Mouse (Mus musculus): ENCODE results near the gene 4933427D14Rik. TPM values are rescaled to one million over a fixed set of nuclear protein-coding genes. Genes with fewer than 3 reads are reported as not detected.

4933427D14Rik gene
- total and polyA plus RNA-seq, 2 experiments from 2014 or later, result 4.4 to 5.5 TPM

DNA sequence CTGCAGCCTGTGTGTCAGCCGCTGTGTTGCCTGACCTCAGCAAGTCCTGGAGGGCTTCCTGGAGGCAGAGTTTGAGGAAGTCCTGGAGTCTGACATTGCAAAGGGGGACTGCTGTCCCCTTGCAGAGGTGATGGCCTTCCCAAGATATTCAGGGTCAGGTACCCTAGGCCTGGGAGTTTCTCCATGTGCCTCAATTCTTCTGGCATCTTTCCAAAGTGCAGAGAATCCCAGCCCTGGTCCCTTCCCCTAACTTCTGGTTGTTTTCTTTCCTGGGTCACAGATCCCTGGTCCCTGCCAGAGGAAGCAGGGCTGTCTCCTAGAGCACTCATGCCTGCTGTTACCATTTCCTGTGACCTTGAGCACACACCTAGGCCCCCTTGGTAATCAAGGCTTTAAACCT, 75.6 kb downstream of the 4933427D14Rik start:
- Histone ChIP-seq H3K27me3 (ENCODE audit: control insufficient read depth, insufficient read depth, low read length) (peaks cover 25% of the 10 kb centered on the region), H3K9me3 (replicated peaks; ENCODE audit: control insufficient read depth, low read length) (no peaks in the 10 kb centered on the region), H3K27ac (ENCODE audit: low read depth) (peak overlapping the region; percentile 83), H3K4me3 (ENCODE audit: low read depth, low read length) (no peak overlapping the region), H3K4me2 (ENCODE audit: low read depth, low read length) (no peak overlapping the region), H3K9ac (replicated peaks; ENCODE audit: low read depth, low read length) (no peak overlapping the region), H3K36me3 (replicated peaks; ENCODE audit: control insufficient read depth, insufficient read depth, low read length) (no peaks in the 10 kb centered on the region), H3K4me1 (ENCODE audit: control insufficient read depth, insufficient read depth) (peaks cover 36% of the 10 kb centered on the region)
- ATAC-seq (ENCODE audit: insufficient read depth, low read depth) (no peak), DNase-seq (ENCODE audit: low spot score) (no peak)
- no peak for TF ChIP-seq CTCF (IDR thresholded peaks at IDR 0.05; ENCODE audit: low read depth)
- TF ChIP-seq EP300 (IDR thresholded peaks at IDR 0.05; ENCODE audit: low read depth), result no peak
- WGBS, result 84% methylated on average over 1 of the region's 1 CpGs

DNA sequence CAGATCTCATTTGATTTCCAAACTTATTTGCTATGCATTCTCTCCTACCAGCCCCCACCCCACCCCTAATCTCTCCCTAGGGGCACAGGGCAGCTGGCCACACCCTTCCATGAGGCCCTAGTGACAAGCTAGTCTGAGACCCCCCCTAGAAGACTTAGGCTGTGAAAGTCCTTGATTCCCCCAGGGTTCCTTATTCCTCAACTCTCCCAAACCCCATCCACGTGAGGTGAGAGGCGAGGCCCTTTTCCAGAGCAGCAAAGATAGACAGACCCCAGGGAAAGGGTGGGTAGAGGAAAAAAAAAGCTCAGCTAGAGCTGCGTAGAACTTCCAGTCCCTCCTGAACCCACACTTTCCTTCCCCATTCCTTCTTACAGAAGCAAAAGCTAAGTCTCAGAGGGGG, 76.4 kb downstream of the 4933427D14Rik start:
- Histone ChIP-seq H3K4me2 (ENCODE audit: low read depth, low read length) (no peak overlapping the region), H3K4me3 (ENCODE audit: low read depth, low read length) (no peak overlapping the region), H3K27me3 (ENCODE audit: control insufficient read depth, insufficient read depth, low read length) (peaks cover 17% of the 10 kb centered on the region), H3K27ac (ENCODE audit: low read depth) (peak overlapping the region; percentile 91), H3K4me1 (ENCODE audit: control insufficient read depth, insufficient read depth) (peaks cover 36% of the 10 kb centered on the region), H3K9me3 (replicated peaks; ENCODE audit: control insufficient read depth, low read length) (no peaks in the 10 kb centered on the region), H3K9ac (replicated peaks; ENCODE audit: low read depth, low read length) (no peak overlapping the region), H3K36me3 (replicated peaks; ENCODE audit: control insufficient read depth, insufficient read depth, low read length) (no peaks in the 10 kb centered on the region)
- ATAC-seq (ENCODE audit: insufficient read depth, low read depth), result no peak
- TF ChIP-seq EP300 (IDR thresholded peaks at IDR 0.05; ENCODE audit: low read depth) (no peak), CTCF (IDR thresholded peaks at IDR 0.05; ENCODE audit: low read depth) (no peak)
- no peak for DNase-seq (ENCODE audit: low spot score)
- 81% methylated on average over 3 of the region's 3 CpGs for WGBS

DNA sequence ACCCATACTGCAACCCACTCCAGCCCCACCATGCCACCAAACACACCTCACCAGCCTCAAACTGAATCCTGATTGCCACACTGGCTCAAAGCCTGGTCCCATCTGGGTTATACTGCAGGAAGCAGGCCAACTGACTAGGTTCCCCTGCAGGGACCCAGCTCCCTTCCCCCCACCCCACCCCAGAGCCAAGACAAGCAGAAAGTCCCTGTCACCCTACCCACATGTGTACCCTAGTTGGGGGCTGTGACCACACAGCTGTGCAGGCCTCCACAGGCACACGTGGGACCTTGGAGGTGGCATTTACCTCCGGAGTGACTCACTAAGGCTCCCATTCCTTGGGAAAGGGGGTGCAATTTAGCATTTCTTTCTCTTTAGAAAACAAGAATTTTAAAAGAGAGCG, 76.8 kb downstream of the 4933427D14Rik start:
- Histone ChIP-seq H3K4me1 (ENCODE audit: control insufficient read depth, insufficient read depth) (peaks cover 36% of the 10 kb centered on the region), H3K4me3 (ENCODE audit: low read depth, low read length) (no peak overlapping the region), H3K4me2 (ENCODE audit: low read depth, low read length) (no peak overlapping the region), H3K27me3 (ENCODE audit: control insufficient read depth, insufficient read depth, low read length) (peaks cover 14% of the 10 kb centered on the region), H3K9ac (replicated peaks; ENCODE audit: low read depth, low read length) (no peak overlapping the region), H3K9me3 (replicated peaks; ENCODE audit: control insufficient read depth, low read length) (no peaks in the 10 kb centered on the region), H3K27ac (ENCODE audit: low read depth) (peak overlapping the region; percentile 91), H3K36me3 (replicated peaks; ENCODE audit: control insufficient read depth, insufficient read depth, low read length) (no peaks in the 10 kb centered on the region)
- no peak; the same call in 1 of the 2 replicates for ATAC-seq (ENCODE audit: insufficient read depth, low read depth)
- 61% methylated on average over 3 of the region's 3 CpGs for WGBS
- no peak for DNase-seq (ENCODE audit: low spot score)
- TF ChIP-seq CTCF (IDR thresholded peaks at IDR 0.05; ENCODE audit: low read depth) (no peak), EP300 (IDR thresholded peaks at IDR 0.05; ENCODE audit: low read depth) (no peak)

DNA sequence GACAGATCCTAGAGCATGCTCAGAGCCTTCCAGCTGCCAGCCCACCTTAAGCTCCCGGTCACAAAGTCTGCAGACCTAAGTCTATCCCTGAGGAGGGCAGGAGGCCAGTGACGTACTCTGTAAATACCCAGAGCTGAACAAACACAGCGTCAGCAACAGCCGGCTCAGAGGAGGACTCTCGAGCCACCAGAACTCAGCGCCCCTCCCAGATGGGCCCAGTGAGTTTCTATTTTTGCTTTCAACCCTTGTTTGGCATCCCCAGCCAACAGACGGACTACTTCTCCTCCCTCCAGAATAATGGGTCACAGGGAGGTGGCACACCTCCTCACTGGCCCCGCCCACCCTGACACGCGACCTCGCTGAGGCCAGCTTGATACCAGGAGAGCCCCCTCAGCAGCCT, 77.2 kb downstream of the 4933427D14Rik start:
- WGBS, result 8% methylated on average over 11 of the region's 11 CpGs
- ATAC-seq (ENCODE audit: insufficient read depth, low read depth) (peak; percentile 90), DNase-seq (ENCODE audit: low spot score) (peak; percentile 86)
- Histone ChIP-seq H3K4me2 (ENCODE audit: low read depth, low read length) (peak overlapping the region; percentile 29), H3K9ac (replicated peaks; ENCODE audit: low read depth, low read length) (no peak overlapping the region), H3K36me3 (replicated peaks; ENCODE audit: control insufficient read depth, insufficient read depth, low read length) (no peaks in the 10 kb centered on the region), H3K4me3 (ENCODE audit: low read depth, low read length) (no peak overlapping the region), H3K27me3 (ENCODE audit: control insufficient read depth, insufficient read depth, low read length) (peaks cover 10% of the 10 kb centered on the region), H3K9me3 (replicated peaks; ENCODE audit: control insufficient read depth, low read length) (no peaks in the 10 kb centered on the region), H3K4me1 (ENCODE audit: control insufficient read depth, insufficient read depth) (peaks cover 36% of the 10 kb centered on the region), H3K27ac (ENCODE audit: low read depth) (peak overlapping the region; percentile 91)
- TF ChIP-seq EP300 (IDR thresholded peaks at IDR 0.05; ENCODE audit: low read depth) (no peak), CTCF (IDR thresholded peaks at IDR 0.05; ENCODE audit: low read depth) (no peak)

DNA sequence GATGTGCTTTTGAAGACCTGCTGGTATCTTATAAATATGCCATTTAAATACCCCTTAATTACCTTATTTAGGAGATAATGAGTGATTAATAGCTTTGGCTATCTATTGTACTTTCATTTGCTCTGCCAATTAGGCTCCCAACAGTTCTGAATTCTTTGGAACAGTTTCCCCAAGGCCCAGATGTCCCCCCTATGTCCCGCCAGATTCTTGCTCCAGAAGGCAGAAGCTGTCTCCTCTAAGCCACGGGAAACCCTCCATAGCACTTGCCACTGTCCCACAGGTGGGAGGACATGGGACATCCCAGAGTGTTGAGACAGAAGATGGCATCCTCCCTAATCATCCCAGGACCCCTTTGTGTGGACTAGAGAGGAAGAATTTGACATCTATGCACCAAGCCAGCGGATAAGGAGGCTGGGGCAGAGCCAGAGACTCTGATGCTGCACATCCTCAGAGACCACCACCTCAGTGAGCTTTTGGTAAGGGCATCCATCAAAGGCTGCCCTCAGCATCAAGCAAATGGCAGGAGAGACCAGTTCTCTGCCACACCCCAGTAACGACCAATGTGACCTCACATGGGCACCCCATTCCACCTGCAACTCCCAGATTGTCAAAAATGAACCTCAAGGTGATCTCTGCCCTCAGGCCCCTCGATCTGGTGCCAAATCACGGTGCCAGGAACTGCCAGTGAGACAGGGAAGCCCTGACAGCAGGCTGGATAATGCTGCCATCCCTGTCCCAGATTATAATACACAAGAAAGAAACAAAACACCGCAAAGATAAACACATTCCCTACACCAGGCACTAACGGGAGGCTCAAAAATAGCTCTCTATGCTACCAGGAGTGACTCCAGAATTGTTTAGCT, 78.0 kb downstream of the 4933427D14Rik start:
- Histone ChIP-seq H3K27me3 (ENCODE audit: control insufficient read depth, insufficient read depth, low read length) (peaks cover 3% of the 10 kb centered on the region), H3K4me2 (ENCODE audit: low read depth, low read length) (peak overlapping the region; percentile 29), H3K36me3 (replicated peaks; ENCODE audit: control insufficient read depth, insufficient read depth, low read length) (no peaks in the 10 kb centered on the region), H3K27ac (ENCODE audit: low read depth) (peak overlapping the region; percentile 91), H3K9ac (replicated peaks; ENCODE audit: low read depth, low read length) (no peak overlapping the region), H3K4me3 (ENCODE audit: low read depth, low read length) (no peak overlapping the region), H3K9me3 (replicated peaks; ENCODE audit: control insufficient read depth, low read length) (no peaks in the 10 kb centered on the region), H3K4me1 (ENCODE audit: control insufficient read depth, insufficient read depth) (peaks cover 36% of the 10 kb centered on the region)
- peak; percentile 15 for ATAC-seq (ENCODE audit: insufficient read depth, low read depth)
- 45% methylated on average over 8 of the region's 8 CpGs for WGBS
- no peak for DNase-seq (ENCODE audit: low spot score)
- TF ChIP-seq EP300 (IDR thresholded peaks at IDR 0.05; ENCODE audit: low read depth) (no peak), CTCF (IDR thresholded peaks at IDR 0.05; ENCODE audit: low read depth) (no peak)

All from heart, postnatal 0 days (tissue).